Mouse (Mus musculus) midbrain, embryonic 13.5 days (tissue): ENCODE results near the gene Rasgrf2. TPM values are rescaled to one million over a fixed set of nuclear protein-coding genes. Genes with fewer than 3 reads are reported as not detected.

ENCODE experiments used
- ATAC-seq: fragments of 200-750 bp; cut with Nextera tagmentation; 2 replicates; pipeline ENCODE4 v1.8.0; 2017; ENCODE audit warnings: mild to moderate bottlenecking, moderate TSS enrichment, moderate library complexity
- H3K27ac ChIP-seq: fragments of 300-500 bp; sonication (generic); 2 replicates; pipeline ENCODE4 v1.5.1; 2015; ENCODE audit warnings: inconsistent platforms, mild to moderate bottlenecking, moderate library complexity
- H3K27me3 ChIP-seq: fragments of 300-500 bp; sonication (generic); 2 replicates; pipeline ENCODE4 v1.6.1; 2015; ENCODE audit warnings: mild to moderate bottlenecking, inconsistent platforms
- H3K36me3 ChIP-seq: fragments of 300-500 bp; sonication (generic); 2 replicates; pipeline ENCODE4 v1.6.1; 2015; ENCODE audit warnings: mild to moderate bottlenecking, inconsistent platforms
- H3K4me1 ChIP-seq: fragments of 300-500 bp; sonication (generic); replicated peaks from 2 replicates; pipeline ENCODE4 v1.6.1; 2015; ENCODE audit warnings: inconsistent platforms
- H3K4me2 ChIP-seq: fragments of 300-500 bp; sonication (generic); replicated peaks from 2 replicates; pipeline ENCODE4 v1.6.1; 2015; ENCODE audit warnings: moderate library complexity, mild to moderate bottlenecking, inconsistent platforms
- H3K4me3 ChIP-seq: fragments of 300-500 bp; sonication (generic); replicated peaks from 2 replicates; pipeline ENCODE4 v1.5.1; 2015; ENCODE audit warnings: mild to moderate bottlenecking, inconsistent platforms
- H3K9ac ChIP-seq: fragments of 300-500 bp; sonication (generic); replicated peaks from 2 replicates; pipeline ENCODE4 v1.6.1; 2015; ENCODE audit warnings: mild to moderate bottlenecking, inconsistent platforms
- H3K9me3 ChIP-seq: fragments of 300-500 bp; sonication (generic); 2 replicates; pipeline ENCODE4 v1.6.1; 2016; ENCODE audit warnings: mild to moderate bottlenecking, inconsistent platforms
- WGBS: fragments of 180-500 bp; shearing (Covaris S2); methylation state at CpG from one replicate; pipeline ENCODE4 v1.1.7; 2015; 5-methylcytosine and 5-hydroxymethylcytosine counted together
- polyA plus RNA-seq: library from polyadenylated mRNA; unstranded; fragments of >200 nt; fragmentation: Nextera tagmentation; extraction: Ambion mirVana; gene quantifications from 2 replicates; pipeline ENCODE4 v1.2.1, GENCODE M21; 2015

Rasgrf2 gene
- polyA plus RNA-seq, 1 experiment from 2014 or later = 1.8 TPM

DNA sequence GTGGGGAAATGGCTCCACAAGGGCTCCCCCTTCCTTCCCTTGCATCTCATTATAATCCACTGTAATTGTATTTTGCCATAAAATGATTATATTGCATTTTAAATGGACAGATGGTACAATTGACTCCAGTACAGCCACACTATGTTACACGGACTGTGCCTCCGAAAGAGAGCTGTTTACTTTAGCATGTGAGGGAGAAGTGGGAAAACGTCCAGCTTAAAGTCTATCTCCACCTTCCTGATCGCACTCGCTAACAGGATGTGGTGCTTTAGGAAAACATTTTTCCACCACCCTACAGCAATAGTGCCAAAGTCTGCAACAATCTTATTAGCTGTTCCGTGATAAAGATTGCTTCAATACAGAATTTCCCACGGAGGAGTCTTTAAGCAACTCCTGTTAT is 27.2 kb downstream of the Rasgrf2 start:
- H3K27me3 ChIP-seq = no peaks in the 10 kb centered on the region
- no peaks in the 10 kb centered on the region for H3K36me3 ChIP-seq
- H3K4me2 ChIP-seq = no peak overlapping the region
- no peak overlapping the region for H3K27ac ChIP-seq
- no peak overlapping the region for H3K9ac ChIP-seq
- no peaks in the 10 kb centered on the region for H3K9me3 ChIP-seq
- H3K4me1 ChIP-seq = no peaks in the 10 kb centered on the region
- no peak overlapping the region for H3K4me3 ChIP-seq
- no peak for ATAC-seq
- 82% methylated on average over 7 of the region's 7 CpGs for WGBS

DNA sequence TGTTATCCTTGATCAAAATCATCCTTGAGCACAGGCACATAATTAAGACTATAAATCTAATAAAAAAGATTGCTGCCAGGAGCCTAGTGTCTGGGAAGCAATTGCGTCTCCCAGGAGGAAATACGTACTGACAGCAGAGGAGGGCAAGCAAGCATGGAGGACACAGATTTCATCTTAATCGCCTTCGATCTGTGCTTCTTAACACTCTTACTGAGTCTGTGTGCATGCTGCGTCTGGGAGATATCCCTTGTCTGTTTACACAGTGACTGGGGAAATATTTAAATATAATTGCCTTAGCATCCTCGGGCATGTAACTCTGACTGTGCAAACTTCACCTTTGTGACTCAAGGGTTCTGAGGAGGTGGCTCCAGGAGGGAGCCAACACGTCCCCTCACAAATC is 33.0 kb downstream of the Rasgrf2 start:
- Histone ChIP-seq H3K27me3 (no peaks in the 10 kb centered on the region), H3K9me3 (no peaks in the 10 kb centered on the region), H3K9ac (no peak overlapping the region), H3K27ac (no peak overlapping the region), H3K4me3 (no peak overlapping the region), H3K36me3 (no peaks in the 10 kb centered on the region), H3K4me1 (no peaks in the 10 kb centered on the region), H3K4me2 (no peak overlapping the region)
- WGBS = 73% methylated on average over 7 of the region's 7 CpGs
- ATAC-seq = peak; percentile 56; the same call in 1 of the 2 replicates

DNA sequence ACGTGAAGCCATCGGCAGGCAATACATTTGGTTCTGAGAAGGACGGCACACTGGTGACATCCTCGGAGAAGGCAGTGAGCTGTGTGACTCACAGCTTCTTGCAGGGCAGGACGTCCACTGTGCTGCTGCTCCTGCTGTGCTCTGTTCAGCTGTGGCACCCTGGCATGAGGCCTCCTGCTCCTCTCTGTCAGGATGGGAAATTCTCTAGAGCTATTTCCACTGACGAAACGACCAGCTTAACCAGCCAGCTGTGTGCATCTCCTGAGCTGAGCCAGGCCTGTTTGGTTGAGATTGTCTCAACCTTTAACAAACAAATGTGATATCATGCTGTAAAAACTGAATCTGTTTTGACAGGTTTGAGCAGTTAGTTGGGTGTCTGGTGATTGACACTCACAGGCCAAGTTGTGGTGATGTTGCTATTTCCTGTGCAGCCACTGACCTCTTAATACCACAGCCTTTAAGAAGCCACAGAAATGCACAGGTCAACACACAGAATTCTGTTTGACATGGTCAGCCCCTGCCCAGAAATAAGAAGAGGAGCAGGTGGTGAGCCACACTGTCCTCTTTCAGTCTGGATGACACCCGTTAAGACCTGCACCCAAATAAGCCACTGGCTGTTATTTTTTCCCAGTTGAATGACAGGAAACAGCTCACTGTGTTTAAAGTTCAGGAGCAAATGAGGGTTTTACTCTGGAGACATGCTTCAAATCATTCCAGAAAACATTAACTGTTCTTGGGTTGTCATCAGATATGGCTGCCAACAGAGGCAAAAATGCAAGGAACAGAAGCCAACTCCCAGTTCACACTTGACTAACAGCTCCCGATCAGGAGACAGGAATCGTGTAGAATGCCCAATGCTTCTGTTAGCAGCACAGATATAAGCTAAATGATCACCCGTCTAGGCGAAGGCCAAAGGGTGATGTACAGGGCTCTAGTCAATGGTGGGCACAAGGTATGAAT is 36.0 kb downstream of the Rasgrf2 start:
- H3K27me3 ChIP-seq = no peaks in the 10 kb centered on the region
- no peak overlapping the region for H3K4me3 ChIP-seq
- H3K4me1 ChIP-seq = no peaks in the 10 kb centered on the region
- H3K9me3 ChIP-seq = no peaks in the 10 kb centered on the region
- ATAC-seq = no peak
- no peaks in the 10 kb centered on the region for H3K36me3 ChIP-seq
- 76% methylated on average over 12 of the region's 12 CpGs for WGBS
- no peak overlapping the region for H3K27ac ChIP-seq
- no peak overlapping the region for H3K9ac ChIP-seq
- H3K4me2 ChIP-seq = no peak overlapping the region

DNA sequence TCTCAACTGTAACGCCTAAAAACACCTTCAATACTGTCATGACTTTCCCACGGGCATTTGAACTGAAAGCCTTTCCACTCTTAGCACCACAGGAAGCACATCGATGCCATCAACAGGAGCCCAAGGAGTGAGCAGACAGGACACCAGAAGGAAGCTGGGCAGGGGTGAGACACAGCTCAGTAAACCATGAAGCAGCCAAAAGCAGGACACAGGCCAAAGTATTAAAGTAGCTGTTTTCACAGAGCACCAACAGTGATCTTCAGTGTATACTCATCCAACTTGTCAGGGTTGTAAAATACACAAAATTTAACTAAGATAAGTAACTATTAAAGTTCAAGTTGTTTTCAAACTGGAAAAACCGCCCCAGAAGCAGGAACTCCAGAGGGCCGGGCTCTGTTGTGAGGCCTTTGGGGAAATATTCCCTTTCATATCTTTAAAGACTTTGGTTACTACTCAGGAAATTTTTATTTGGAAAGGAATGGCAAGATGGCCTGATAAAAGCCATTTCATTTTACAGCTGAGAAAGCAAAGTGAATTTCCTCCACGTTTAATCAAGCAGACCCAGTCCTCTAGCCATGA is 37.7 kb downstream of the Rasgrf2 start:
- H3K9ac ChIP-seq = no peak overlapping the region
- H3K36me3 ChIP-seq = no peaks in the 10 kb centered on the region
- WGBS = 91% methylated on average over 6 of the region's 6 CpGs
- H3K27me3 ChIP-seq = no peaks in the 10 kb centered on the region
- H3K4me3 ChIP-seq = no peak overlapping the region
- no peak overlapping the region for H3K4me2 ChIP-seq
- ATAC-seq = no peak
- H3K4me1 ChIP-seq = no peaks in the 10 kb centered on the region
- no peak overlapping the region for H3K27ac ChIP-seq
- H3K9me3 ChIP-seq = no peaks in the 10 kb centered on the region

DNA sequence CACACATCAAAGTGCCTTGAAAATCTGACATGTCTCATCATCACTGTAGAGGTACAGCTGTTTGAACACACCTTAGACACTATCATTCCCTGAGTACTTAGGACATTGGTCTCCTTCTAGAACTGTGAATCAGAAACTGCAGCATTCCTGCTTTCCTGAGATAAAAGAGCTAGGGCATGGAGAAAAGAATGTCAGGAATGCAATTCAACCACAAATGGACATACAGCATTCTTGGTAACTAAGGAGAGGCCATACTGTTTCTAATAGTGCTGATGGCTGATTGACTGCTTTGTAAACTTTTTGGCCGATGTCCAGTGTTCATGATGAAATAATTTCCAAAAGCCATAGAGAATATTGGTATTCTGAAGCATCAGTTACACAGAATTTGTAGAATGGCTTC is 58.3 kb downstream of the Rasgrf2 start:
- Histone ChIP-seq H3K9me3 (no peaks in the 10 kb centered on the region; the same call in 1 of the 2 replicates), H3K27me3 (no peaks in the 10 kb centered on the region), H3K4me3 (no peak overlapping the region), H3K9ac (no peak overlapping the region), H3K36me3 (no peaks in the 10 kb centered on the region), H3K27ac (no peak overlapping the region), H3K4me1 (no peaks in the 10 kb centered on the region), H3K4me2 (no peak overlapping the region)
- no peak for ATAC-seq
- WGBS = 81% methylated on average over 1 of the region's 1 CpGs

DNA sequence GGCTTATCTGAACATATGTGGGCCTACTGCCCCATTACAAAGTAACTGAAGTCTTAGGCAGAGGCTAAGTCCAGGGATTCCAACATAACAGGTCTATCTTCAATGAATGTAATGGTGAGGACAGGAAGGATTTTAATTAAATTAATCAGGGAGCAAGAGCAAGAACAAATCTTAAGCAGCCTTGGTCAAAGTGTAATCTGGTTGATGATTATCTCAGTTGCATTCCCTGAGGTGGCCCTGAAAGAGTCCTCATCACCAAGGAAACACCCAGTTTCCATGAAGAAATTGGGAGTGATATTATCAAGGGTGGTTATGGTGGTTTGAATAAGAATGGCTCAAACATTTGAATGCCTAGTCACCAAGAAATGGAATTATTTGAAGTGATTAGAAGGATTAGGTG is 62.8 kb downstream of the Rasgrf2 start:
- Histone ChIP-seq H3K9ac (no peak overlapping the region), H3K27me3 (no peaks in the 10 kb centered on the region), H3K4me1 (no peaks in the 10 kb centered on the region), H3K9me3 (no peaks in the 10 kb centered on the region), H3K36me3 (no peaks in the 10 kb centered on the region), H3K27ac (no peak overlapping the region), H3K4me2 (no peak overlapping the region), H3K4me3 (no peak overlapping the region)
- ATAC-seq = no peak

DNA sequence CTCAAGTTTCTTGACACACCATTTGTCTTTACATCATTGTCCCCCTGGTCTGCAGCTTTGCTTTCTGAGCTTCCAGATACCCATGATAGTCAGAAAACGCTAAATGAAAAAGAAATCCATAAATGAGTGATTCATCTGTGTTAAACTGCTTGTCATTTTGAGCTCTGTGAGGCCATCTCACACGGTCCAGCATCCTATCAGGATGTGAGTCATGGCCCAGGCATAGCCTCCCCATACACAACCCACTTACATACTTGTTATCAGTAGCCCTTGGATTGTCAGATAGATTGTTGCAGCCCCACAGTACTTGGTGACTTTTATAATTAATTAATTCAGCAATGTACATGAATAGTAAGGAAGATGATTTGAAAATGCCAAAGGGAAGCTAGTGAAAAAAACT is 63.6 kb downstream of the Rasgrf2 start:
- no peak for ATAC-seq
- no peak overlapping the region for H3K4me3 ChIP-seq
- no peak overlapping the region for H3K27ac ChIP-seq
- H3K9ac ChIP-seq = no peak overlapping the region
- H3K36me3 ChIP-seq = no peaks in the 10 kb centered on the region
- 83% methylated on average over 2 of the region's 2 CpGs for WGBS
- H3K27me3 ChIP-seq = no peaks in the 10 kb centered on the region
- H3K4me2 ChIP-seq = no peak overlapping the region
- H3K4me1 ChIP-seq = no peaks in the 10 kb centered on the region
- no peaks in the 10 kb centered on the region for H3K9me3 ChIP-seq

DNA sequence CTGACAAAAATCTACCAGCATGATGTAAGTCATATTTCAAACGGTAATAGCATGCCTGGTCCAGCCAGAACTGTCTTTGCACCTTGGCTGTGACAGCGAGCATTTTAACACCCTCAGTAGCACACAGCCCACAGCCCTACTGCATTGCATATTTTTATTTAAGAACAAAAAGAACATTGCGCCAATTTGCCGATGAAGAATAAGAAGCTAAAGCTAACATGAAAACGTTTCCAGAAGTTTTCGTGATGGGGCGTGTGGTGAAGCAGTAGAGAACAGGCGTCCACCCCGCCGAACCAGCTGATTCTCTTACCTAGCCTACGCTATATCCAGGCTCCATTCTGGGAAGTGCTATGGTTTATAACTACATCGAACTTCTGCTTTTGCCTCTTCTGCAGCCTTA is 77.7 kb downstream of the Rasgrf2 start:
- Histone ChIP-seq H3K27me3 (no peaks in the 10 kb centered on the region), H3K9ac (no peak overlapping the region), H3K4me3 (no peak overlapping the region), H3K4me2 (no peak overlapping the region), H3K36me3 (no peaks in the 10 kb centered on the region), H3K27ac (no peak overlapping the region), H3K9me3 (no peaks in the 10 kb centered on the region), H3K4me1 (no peaks in the 10 kb centered on the region)
- ATAC-seq = no peak
- 96% methylated on average over 12 of the region's 12 CpGs for WGBS

DNA sequence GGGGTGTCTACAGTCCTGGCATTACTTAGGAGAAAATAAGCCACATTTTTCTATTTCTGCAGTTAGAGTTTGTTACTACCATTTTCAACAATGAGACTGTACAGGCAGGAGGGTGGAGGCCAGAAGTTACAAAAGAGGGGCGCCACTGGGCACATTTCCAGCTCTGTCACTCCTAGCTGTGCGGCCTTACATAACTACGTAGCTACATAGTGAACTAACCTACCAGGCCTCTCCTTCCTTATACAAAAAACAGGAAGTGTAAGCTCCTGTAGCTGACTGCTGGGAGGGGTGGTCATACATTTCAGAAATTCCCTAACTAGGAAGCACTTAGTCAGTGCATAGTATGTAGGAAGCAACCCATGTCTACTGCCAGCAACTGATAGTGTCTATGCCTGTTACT is 78.5 kb downstream of the Rasgrf2 start:
- WGBS = 91% methylated on average over 3 of the region's 3 CpGs
- no peak overlapping the region for H3K27ac ChIP-seq
- no peaks in the 10 kb centered on the region for H3K27me3 ChIP-seq
- no peak overlapping the region for H3K4me2 ChIP-seq
- H3K36me3 ChIP-seq = no peaks in the 10 kb centered on the region
- no peak overlapping the region for H3K4me3 ChIP-seq
- no peak overlapping the region for H3K9ac ChIP-seq
- no peaks in the 10 kb centered on the region for H3K9me3 ChIP-seq
- ATAC-seq = no peak
- no peaks in the 10 kb centered on the region for H3K4me1 ChIP-seq

DNA sequence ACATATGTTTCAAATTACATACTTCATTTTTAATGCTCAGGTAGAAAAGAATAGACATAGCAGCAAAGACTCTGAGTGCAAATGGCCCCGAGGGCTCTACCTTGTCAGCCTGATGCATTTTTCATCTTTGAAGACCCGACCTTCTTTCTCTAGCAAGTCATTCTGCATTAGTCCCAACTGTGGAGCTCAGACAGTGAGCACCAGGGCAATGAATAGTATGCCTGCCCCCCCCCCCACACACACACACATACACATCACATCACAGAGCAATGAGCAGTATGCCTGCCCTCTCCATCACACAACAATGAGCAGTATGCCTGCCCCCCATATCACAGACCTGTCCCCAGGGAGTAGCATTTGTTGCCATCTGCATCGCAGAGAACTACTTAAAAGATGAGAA is 80.2 kb downstream of the Rasgrf2 start:
- 84% methylated on average over 3 of the region's 3 CpGs for WGBS
- no peaks in the 10 kb centered on the region for H3K4me1 ChIP-seq
- no peak overlapping the region for H3K4me2 ChIP-seq
- no peak overlapping the region for H3K9ac ChIP-seq
- ATAC-seq = no peak
- no peaks in the 10 kb centered on the region for H3K9me3 ChIP-seq
- no peaks in the 10 kb centered on the region for H3K36me3 ChIP-seq
- H3K27me3 ChIP-seq = no peaks in the 10 kb centered on the region
- H3K4me3 ChIP-seq = no peak overlapping the region
- no peak overlapping the region for H3K27ac ChIP-seq

DNA sequence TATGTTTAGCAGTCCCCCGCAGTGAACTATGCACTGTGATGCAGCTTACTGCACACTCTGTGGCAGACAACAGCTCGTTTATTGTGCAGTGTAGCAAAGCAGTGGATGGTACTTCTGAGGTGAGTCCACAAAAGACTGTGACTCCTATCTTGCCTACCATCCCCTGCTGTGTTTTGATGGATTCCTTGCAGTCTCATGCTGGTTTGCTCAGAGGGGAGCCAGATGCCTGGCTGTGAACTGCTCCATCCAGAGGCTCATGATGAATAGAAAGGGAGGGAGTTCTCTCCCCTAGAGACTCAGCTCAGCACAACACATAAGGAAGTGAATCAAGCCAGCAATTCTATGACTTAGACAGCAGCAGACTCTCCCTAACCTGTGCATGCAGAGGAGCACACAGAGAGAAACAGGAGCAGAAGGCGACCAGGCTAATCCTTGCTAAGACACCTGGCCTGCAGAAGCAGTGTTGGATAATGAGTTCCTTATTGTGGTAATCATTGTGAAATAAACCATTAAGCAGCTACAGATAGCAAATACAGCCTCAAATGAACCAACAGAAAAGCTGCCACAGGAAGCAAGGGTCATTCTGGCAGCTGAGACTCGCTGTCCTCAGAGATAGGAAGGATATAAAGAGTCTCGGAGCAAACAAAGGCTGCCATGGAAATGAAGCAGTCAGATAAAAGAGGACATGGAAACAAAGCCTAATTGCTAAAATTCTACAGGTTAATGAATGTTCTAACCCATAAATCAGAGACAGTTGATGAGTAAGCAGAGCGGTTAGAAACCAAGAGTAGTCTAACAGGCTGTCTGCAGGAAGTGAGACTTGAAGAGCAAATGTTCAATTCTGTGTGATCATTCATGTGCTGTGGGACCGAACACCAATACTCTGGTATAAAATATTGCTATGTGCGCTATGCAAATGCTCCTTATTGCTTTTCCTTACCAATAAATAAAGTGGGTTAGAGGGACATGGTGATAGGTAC is 89.6 kb downstream of the Rasgrf2 start:
- ATAC-seq = peak; percentile 79
- H3K4me1 ChIP-seq = peaks cover 12% of the 10 kb centered on the region
- H3K9ac ChIP-seq = no peak overlapping the region
- no peak overlapping the region for H3K4me3 ChIP-seq
- H3K4me2 ChIP-seq = no peak overlapping the region
- 41% methylated on average over 8 of the region's 8 CpGs for WGBS
- no peaks in the 10 kb centered on the region for H3K36me3 ChIP-seq
- H3K27ac ChIP-seq = peak overlapping the region; percentile 49; the same call in 1 of the 2 replicates
- no peaks in the 10 kb centered on the region for H3K27me3 ChIP-seq
- no peaks in the 10 kb centered on the region for H3K9me3 ChIP-seq
